ENCODE assay signal across 34 mouse cellular contexts in genomic region chr5:119062478-119062877, GRCm38 (mm10).
"Had no signal": no experiment of that assay in that cellular context is flagged by ENCODE, and none has a peak within 500 bp of the region (broad histone marks: within the 10 kb centered on the region; RNA-seq: fewer than 3 reads in every experiment).

No protein-coding gene starts in this region.

- H3K36me3 ChIP-seq: heart, embryonic 12.5 days; heart, embryonic 13.5 days; heart, embryonic 15.5 days; hindbrain, embryonic 10.5 days; hindbrain, embryonic 12.5 days; hindbrain, embryonic 13.5 days; hindbrain, embryonic 15.5 days; intestine, embryonic 15.5 days; kidney, embryonic 15.5 days had no signal

- ATAC-seq: hindbrain, embryonic 16.5 days; hindbrain, postnatal 0 days; inflammation-experienced regulatory T-cells, adult 6 months; intestine, embryonic 15.5 days; intestine, embryonic 16.5 days; intestine, postnatal 0 days had no signal

- H3K4me2 ChIP-seq: heart, embryonic 11.5 days; heart, embryonic 12.5 days; heart, embryonic 13.5 days; heart, embryonic 15.5 days; hindbrain, embryonic 12.5 days; hindbrain, embryonic 13.5 days; hindbrain, embryonic 14.5 days; hindbrain, embryonic 15.5 days; intestine, embryonic 15.5 days; kidney, embryonic 15.5 days had no signal

- H3K27me3 ChIP-seq: heart, embryonic 12.5 days; heart, embryonic 13.5 days; heart, embryonic 15.5 days; intestine, embryonic 15.5 days; kidney, embryonic 15.5 days had no signal

- H3K9ac ChIP-seq: heart, embryonic 12.5 days; heart, embryonic 13.5 days; heart, embryonic 15.5 days; hindbrain, embryonic 12.5 days; hindbrain, embryonic 13.5 days; hindbrain, embryonic 14.5 days; hindbrain, embryonic 15.5 days; intestine, embryonic 15.5 days; kidney, embryonic 15.5 days had no signal

- H3K27ac ChIP-seq: heart, embryonic 13.5 days; heart, embryonic 15.5 days; hindbrain, embryonic 10.5 days; hindbrain, embryonic 12.5 days; hindbrain, embryonic 13.5 days; hindbrain, embryonic 14.5 days; hindbrain, embryonic 15.5 days; hindbrain, postnatal 0 days; intestine, embryonic 15.5 days; kidney, embryonic 15.5 days; kidney, postnatal 0 days; layer of hippocampus, adult 2 months; left cerebral cortex, adult 2 months had no signal

- H3K9me3 ChIP-seq: heart, embryonic 12.5 days; heart, embryonic 13.5 days; heart, embryonic 15.5 days; hindbrain, embryonic 10.5 days; hindbrain, embryonic 12.5 days; hindbrain, embryonic 13.5 days; hindbrain, embryonic 15.5 days; intestine, embryonic 15.5 days; kidney, embryonic 15.5 days had no signal

- DNase-seq: heart, postnatal 14 days; heart, postnatal 36 days; heart, postnatal 4 days; kidney, adult 11 months; kidney, adult 18-20 months; kidney, adult 2 months; kidney, adult 8-10 months; kidney, adult 9 months; kidney, postnatal 10 days; kidney, postnatal 14 days; kidney, postnatal 25 days; kidney, postnatal 36 days; kidney, postnatal 4 days; layer of hippocampus, adult 9-11 months; layer of hippocampus, postnatal 36 days had no signal

- H3K4me3 ChIP-seq: heart, embryonic 12.5 days; heart, embryonic 13.5 days; heart, embryonic 15.5 days; hindbrain, embryonic 10.5 days; hindbrain, embryonic 12.5 days; hindbrain, embryonic 13.5 days; hindbrain, embryonic 15.5 days; intestine, embryonic 15.5 days; kidney, embryonic 15.5 days; layer of hippocampus, adult 2 months; left cerebral cortex, adult 2 months had no signal

- H3K4me1 ChIP-seq: hindbrain, embryonic 12.5 days; hindbrain, embryonic 15.5 days had no signal
